Mouse (Mus musculus) lung, adult 2 months (tissue): ENCODE results near the gene Cep55. TPM values are rescaled to one million over a fixed set of nuclear protein-coding genes. Genes with fewer than 3 reads are reported as not detected.

Source experiments
- DNase-seq: peaks from one replicate; pipeline ENCODE4 v3.0.0; 2022
- H3K4me1 ChIP-seq: fragments of 200-500 bp; 2 replicates; pipeline ENCODE4 v1.6.1; 2011; ENCODE audit warnings: low read length; ENCODE audit not compliant: control insufficient read depth, insufficient read depth
- H3K4me3 ChIP-seq: fragments of 200-500 bp; replicated peaks from 2 replicates; pipeline ENCODE3; 2011; ENCODE audit warnings: low read depth, mild to moderate bottlenecking, control low read depth, low read length; ENCODE audit errors: extremely low read depth
- CTCF ChIP-seq: fragments of 200-500 bp; IDR thresholded peaks from 2 replicates; pipeline ENCODE4 v1.5.1; 2011; ENCODE audit warnings: mild to moderate bottlenecking, low read length, control low read depth; ENCODE audit not compliant: insufficient read depth
- POLR2A ChIP-seq: fragments of 200-500 bp; IDR thresholded peaks from 2 replicates; pipeline ENCODE4 v1.6.1; 2011; ENCODE audit warnings: low read depth, mild to moderate bottlenecking, control low read depth, low read length, borderline replicate concordance; ENCODE audit errors: extremely low read depth
- WGBS: fragments of 180-500 bp; shearing (Covaris S2); methylation state at CpG from one replicate; pipeline ENCODE4 v1.1.7; 2018; 5-methylcytosine and 5-hydroxymethylcytosine counted together
- polyA plus RNA-seq: library from polyadenylated mRNA; depleted of rRNA; stranded (reverse); fragments of >200 nt; gene quantifications from 2 replicates; pipeline ENCODE4 v1.2.3, GENCODE M21; 2012

Gene Cep55
- polyA plus RNA-seq, 1 experiment, result 0.40 TPM

GRCm38 (mm10) chr19:38027389-38027788, 27.4 kb upstream of the Cep55 start:
- DNase-seq, result no peak
- TF ChIP-seq CTCF (no peak), POLR2A (no peak)
- Histone ChIP-seq H3K4me3 (no peak overlapping the region), H3K4me1 (peaks cover 39% of the 10 kb centered on the region)
- WGBS, result 59% methylated on average over 6 of the region's 6 CpGs

GRCm38 (mm10) chr19:38027881-38028521, 26.8 kb upstream of the Cep55 start:
- DNase-seq, result peak; percentile 55
- peaks cover 38% of the 10 kb centered on the region for H3K4me1 ChIP-seq
- H3K4me3 ChIP-seq, result peak overlapping the region; percentile 8
- TF ChIP-seq POLR2A (no peak), CTCF (no peak)
- WGBS, result 39% methylated on average over 10 of the region's 10 CpGs

- Histone ChIP-seq H3K4me3 (no peak overlapping the region), H3K4me1 (peaks cover 36% of the 10 kb centered on the region)
- TF ChIP-seq POLR2A, result no peak
- TF ChIP-seq CTCF, result no peak
- 65% methylated on average over 3 of the region's 3 CpGs for WGBS
- no peak for DNase-seq
These were observed 25.5 kb upstream of the Cep55 start for GRCm38 (mm10) chr19:38029292-38029691.

- TF ChIP-seq POLR2A (no peak), CTCF (no peak)
- DNase-seq, result no peak
- H3K4me1 ChIP-seq, result peaks cover 31% of the 10 kb centered on the region
These were observed 24.9 kb upstream of the Cep55 start for GRCm38 (mm10) chr19:38029871-38030270.

GRCm38 (mm10) chr19:38030673-38031137, 24.1 kb upstream of the Cep55 start:
- Histone ChIP-seq H3K4me1 (peaks cover 33% of the 10 kb centered on the region), H3K4me3 (no peak overlapping the region)
- no peak for TF ChIP-seq CTCF
- TF ChIP-seq POLR2A, result peak; percentile 44; the same call in 1 of the 2 replicates
- WGBS, result under 1% methylated on average over 23 of the region's 23 CpGs
- DNase-seq, result no peak

More at GRCm38 (mm10) chr19:38029871-38030270, 24.9 kb upstream of the Cep55 start:
- no peak overlapping the region for H3K4me3 ChIP-seq
- WGBS, result 31% methylated on average over 3 of the region's 3 CpGs

- TF ChIP-seq POLR2A (no peak), CTCF (no peak)
- DNase-seq, result no peak
- no peak overlapping the region for H3K4me3 ChIP-seq
- WGBS, result 66% methylated on average over 9 of the region's 9 CpGs
- peaks cover 29% of the 10 kb centered on the region for H3K4me1 ChIP-seq
These were observed 23.7 kb upstream of the Cep55 start for GRCm38 (mm10) chr19:38031144-38031543.

- DNase-seq, result no peak
- TF ChIP-seq POLR2A (no peak), CTCF (no peak)
- WGBS, result 77% methylated on average over 15 of the region's 15 CpGs
- no peak overlapping the region for H3K4me3 ChIP-seq
- H3K4me1 ChIP-seq, result peaks cover 25% of the 10 kb centered on the region
These were observed 21.6 kb upstream of the Cep55 start for GRCm38 (mm10) chr19:38032993-38033734.

- DNase-seq, result no peak
- no peak for TF ChIP-seq CTCF
- TF ChIP-seq POLR2A, result no peak
- WGBS, result 73% methylated on average over 2 of the region's 2 CpGs
- Histone ChIP-seq H3K4me1 (peaks cover 23% of the 10 kb centered on the region), H3K4me3 (no peak overlapping the region)
These were observed 21.1 kb upstream of the Cep55 start for GRCm38 (mm10) chr19:38033735-38034057.

- 53% methylated on average over 2 of the region's 2 CpGs for WGBS
These were observed 20.1 kb upstream of the Cep55 start for GRCm38 (mm10) chr19:38034696-38035095.

More at GRCm38 (mm10) chr19:38034696-38035095, 20.1 kb upstream of the Cep55 start:
- no peak for DNase-seq
- peaks cover 24% of the 10 kb centered on the region for H3K4me1 ChIP-seq
- TF ChIP-seq CTCF (no peak), POLR2A (no peak)
- no peak overlapping the region for H3K4me3 ChIP-seq
